Mouse (Mus musculus) T-helper 2 cell (primary cell): ENCODE data around the gene Khdc1b.
"Not testable (repeated sequence)": the region's sequence is repeated elsewhere in the genome, so short reads cannot be mapped to it uniquely, and the experiment has no call there.

Experiments used
- in situ Hi-C: fragments of 300-600 bp; cut with MboI, MseI; formaldehyde crosslinking; loops from one replicate; pipeline ENCODE4 v1.15.1; 2025; ENCODE audit warnings: high pct_unique_total_duplicates

The Khdc1b gene

GRCm38 (mm10) chr1:21383256-21383655 is at the start of gene Khdc1b:
Gene Khdc1b, plus strand, starts transcription at chr1:21383556.
- in situ Hi-C loops: no loop called here

DNA sequence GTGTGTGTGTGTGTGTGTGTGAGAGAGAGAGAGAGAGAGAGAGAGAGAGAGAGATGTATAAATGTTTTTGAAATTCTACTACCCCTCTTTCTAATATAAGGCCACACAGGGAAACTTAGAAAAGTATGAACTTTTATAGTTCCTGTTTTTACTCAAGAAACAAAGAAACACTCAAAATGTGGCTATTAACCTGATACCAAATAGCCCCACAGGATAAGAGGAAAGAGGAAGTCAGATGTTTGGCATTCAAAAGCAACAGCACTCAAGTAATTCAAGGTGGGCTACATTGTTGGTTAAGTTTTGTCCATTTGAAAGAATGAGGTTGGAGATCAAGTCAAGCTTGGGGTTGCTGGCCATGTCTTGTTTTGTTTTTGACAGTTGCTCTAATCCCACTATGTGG is 47.5 kb upstream of the Khdc1b start:
- in situ Hi-C loops: loop anchor here (5.0 kb wide), 1 partner anchor 59 kb away; no protein-coding TSS in a partner anchor

DNA sequence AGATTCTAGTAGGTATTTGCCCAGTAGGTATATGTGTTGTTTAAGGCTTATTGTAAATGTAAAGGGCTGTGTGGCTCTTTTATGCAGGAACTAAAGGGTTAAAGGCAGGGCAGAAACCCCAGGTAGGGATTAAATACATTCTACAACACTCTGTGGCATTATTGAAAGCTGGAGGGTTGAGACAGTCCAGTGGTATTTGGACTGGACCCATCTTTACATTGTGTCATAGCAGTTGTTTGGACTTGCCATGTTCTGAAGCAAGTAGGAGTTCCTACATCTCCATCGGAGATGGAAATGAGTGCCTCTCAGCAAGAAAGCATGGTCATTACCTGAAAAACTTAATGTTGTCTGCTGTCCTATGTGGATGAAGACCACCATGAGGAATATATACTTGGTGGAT is 42.6 kb upstream of the Khdc1b start:
- in situ Hi-C loops: no loop called here

DNA sequence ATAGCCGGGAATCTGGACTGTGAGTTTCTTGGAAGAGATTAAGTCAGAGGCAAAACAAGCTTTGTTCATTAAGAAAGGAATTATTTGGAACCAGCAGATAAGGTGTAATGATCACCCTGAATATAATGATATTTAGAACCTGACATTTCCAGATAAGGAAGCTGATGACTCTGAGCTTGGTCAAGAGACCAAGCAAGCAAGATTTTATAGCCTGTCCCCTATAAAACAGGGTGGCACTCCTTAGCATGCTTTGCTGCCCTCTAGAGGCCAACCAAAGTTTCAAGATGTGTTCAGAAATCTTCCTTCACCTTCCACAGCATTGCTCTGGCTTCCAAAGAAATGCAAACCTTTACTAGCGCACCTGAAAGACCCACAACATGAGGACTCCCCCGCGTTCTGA is 39.1 kb upstream of the Khdc1b start:
- in situ Hi-C loops: no loop called here

- in situ Hi-C loops: loop anchor here (5.0 kb wide), 1 partner anchor 177 kb away; no protein-coding TSS in a partner anchor
These were observed 38.6 kb upstream of the Khdc1b start for GRCm38 (mm10) chr1:21344752-21345151.

GRCm38 (mm10) chr1:21349341-21349740 is 34.0 kb upstream of the Khdc1b start, which contains the start of gene Khdc1a:
Gene Khdc1a, plus strand, starts transcription at chr1:21349641.
- in situ Hi-C loops: loop anchor here (5.0 kb wide), 1 partner anchor 182 kb away; no protein-coding TSS in a partner anchor

GRCm38 (mm10) chr1:21368031-21368430 is 15.3 kb upstream of the Khdc1b start, which contains the start of gene Khdc1c:
Gene Khdc1c, plus strand, starts transcription at chr1:21368331.
- in situ Hi-C loops: not testable (repeated sequence)

DNA sequence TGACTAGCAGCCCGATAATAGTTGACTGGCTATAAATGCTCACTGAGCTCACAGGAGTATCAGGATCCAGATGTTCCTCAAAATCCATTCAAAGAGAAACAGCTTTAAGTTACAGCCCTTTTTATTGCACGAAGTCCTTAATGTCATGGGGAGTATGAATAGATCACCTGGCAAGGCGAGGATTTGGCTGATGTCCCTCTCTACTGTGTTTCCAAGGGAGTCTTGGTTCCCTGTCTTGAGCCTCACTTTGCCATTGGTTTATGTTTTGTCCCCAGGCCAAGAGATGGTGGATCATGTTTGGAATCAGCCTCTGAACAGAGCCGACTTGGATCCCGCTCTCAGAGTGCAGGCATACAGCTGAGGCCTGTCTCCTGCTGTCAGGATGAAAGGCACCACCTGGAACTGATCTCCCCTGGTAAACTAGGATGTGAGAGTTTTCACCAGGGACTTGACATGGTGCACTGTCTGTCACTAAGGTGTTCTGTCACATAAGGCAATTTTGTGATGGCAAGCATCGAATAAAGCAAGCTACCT is 7.8 kb downstream of the Khdc1b start:
- in situ Hi-C loops: no loop called here

- in situ Hi-C loops: no loop called here
These were observed 19.4 kb downstream of the Khdc1b start for GRCm38 (mm10) chr1:21402804-21403203.

DNA sequence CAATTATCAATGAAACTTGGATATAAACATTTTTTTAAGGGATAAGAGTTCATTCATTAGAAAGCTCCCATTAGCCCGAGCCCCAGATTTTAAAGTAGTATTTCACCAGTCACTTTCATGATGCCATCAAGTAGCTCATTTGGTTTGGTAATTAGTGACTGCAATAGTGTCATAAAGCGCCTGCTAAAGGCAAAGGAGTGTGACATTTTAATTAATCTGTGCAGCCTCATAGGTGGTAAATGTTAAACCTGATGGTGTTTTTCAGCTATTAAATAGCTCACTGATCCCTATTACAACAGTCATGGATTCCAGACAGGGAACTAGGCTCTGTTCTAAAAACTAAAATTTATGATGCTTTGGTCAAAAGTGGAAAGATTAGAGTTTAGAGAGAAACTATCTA is 23.9 kb downstream of the Khdc1b start:
- in situ Hi-C loops: loop anchor here (5.0 kb wide), 2 partner anchors 565 to 865 kb away; no protein-coding TSS in a partner anchor

DNA sequence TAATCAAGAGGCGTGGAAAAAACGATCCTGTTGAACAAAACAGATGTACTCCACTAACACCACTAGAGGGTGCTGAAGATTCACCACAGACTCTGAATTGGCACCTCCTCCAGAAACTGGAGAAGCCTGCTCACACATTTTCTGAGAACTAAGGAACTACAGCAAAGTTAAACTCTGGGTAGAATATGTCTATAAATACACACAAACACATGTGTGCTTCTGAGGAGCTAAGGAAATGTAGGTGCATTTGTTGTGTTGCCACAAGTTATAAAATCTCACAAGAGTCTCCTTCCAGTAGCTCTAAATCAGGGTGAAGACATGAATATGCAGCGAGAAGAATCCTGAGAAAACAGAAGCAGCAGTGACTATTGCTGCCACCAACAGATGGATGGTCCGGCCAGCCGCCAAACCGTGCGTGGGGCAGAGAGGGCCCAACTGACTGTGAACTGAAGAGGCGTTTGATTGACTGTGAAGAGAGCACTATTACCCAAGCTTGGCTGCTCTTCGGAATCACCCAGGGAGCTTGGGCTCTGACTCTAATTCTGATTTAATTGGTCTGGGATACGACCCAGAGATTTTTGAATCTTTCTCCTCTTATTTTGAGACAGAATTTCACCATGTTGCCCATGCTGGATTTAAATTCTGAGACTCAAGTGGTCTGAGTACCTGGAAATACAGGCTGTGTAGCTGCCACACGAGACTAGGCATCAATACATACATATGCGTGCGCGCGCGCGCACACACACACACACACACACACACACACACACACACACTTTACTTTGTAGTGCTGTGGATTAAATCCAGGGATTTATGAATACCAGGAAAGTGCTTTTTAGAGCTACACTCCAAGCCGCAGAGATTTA is 28.2 kb downstream of the Khdc1b start:
- in situ Hi-C loops: no loop called here

DNA sequence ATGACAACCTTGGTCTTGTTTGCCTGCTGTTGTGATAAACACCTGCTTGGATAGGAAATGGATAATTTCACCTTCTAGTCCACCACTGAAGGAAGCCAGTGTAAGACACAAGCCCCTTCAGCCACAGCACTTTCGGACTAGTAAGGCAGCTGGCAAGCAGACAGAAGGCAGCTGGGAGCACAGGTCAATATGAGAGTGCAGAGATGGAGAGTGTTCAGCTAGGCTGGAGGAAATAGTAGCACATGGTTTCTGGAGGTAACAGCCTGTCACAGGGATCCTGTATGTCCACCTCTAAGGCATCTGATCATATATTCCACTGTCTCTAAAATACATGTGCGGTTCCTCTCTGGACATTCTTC is 28.8 kb downstream of the Khdc1b start:
- in situ Hi-C loops: no loop called here

GRCm38 (mm10) chr1:21419370-21419769 is 36.0 kb downstream of the Khdc1b start:
- in situ Hi-C loops: no loop called here

GRCm38 (mm10) chr1:21425654-21426053 is 42.3 kb downstream of the Khdc1b start:
- in situ Hi-C loops: loop anchor here (25.0 kb wide), 1 partner anchor 1112 kb away; no protein-coding TSS in a partner anchor

DNA sequence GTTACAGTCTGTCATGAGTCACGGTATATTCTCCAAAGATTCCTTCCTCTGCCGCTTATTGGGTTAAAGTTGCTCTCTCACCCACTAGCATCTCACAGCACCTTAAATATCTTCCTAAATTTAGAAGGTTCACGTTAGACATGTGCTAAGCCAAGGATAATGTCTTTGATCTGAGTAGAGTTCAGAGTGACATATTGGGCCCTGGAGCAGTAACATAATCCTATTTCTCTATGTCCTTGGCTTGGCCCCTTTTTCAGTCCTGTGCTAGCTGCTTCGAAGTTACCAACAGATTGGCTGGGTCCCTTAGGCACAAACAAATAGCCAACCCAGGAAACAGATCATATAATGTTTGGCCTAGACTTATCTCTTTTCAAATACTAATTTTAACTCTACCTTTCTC is 44.7 kb downstream of the Khdc1b start:
- in situ Hi-C loops: loop anchor here (25.0 kb wide), 1 partner anchor 1109 kb away; no protein-coding TSS in a partner anchor

DNA sequence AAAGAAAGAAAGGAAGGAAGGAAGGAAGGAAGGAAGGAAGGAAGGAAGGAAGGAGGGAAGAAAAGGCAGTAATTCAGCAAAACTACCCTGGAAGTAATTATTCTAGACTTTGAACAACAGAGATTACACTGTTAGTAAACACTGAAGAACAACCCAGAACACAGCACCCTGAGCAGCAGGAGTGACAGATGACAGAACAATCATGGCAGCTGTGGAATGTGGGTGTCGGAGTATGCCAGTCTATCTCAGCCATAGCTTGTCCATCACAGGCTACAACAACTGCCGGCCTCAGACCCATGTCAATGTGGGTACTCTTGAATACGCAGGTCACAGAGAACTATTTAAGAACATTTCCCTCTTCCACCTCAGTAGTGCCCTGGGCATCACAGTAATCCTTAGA is 48.3 kb downstream of the Khdc1b start:
- in situ Hi-C loops: loop anchor here (25.0 kb wide), 1 partner anchor 1106 kb away; no protein-coding TSS in a partner anchor

- in situ Hi-C loops: loop anchor here (25.0 kb wide), 1 partner anchor 1102 kb away; no protein-coding TSS in a partner anchor
These were observed 51.5 kb downstream of the Khdc1b start for GRCm38 (mm10) chr1:21434853-21435252.
